Mouse (Mus musculus): Measurements from ENCODE around the gene Map1a.

GRCm38 (mm10) chr2:121359461-121359860, 70.1 kb downstream of the Map1a start:
- no peak for TF ChIP-seq CTCF (conservative IDR thresholded peaks at IDR 0.05; ENCODE audit: insufficient read depth, insufficient read length, low read depth, low read length)
- no peak for TF ChIP-seq POLR2A (IDR thresholded peaks at IDR 0.05; ENCODE audit: low read depth, low read length)

Data from kidney, adult 2 months (tissue).